Mouse (Mus musculus) neural tube, embryonic 12.5 days (tissue): ENCODE measurements around the gene Farp1. TPM values are rescaled to one million over a fixed set of nuclear protein-coding genes. Genes with fewer than 3 reads are reported as not detected.

ENCODE experiments used
- ATAC-seq: fragments of 200-750 bp; cut with Nextera tagmentation; 2 replicates; pipeline ENCODE4 v1.8.0; 2017; ENCODE audit warnings: low read depth, mild to moderate bottlenecking, moderate TSS enrichment, moderate library complexity; ENCODE audit not compliant: low FRiP score
- H3K27ac ChIP-seq: fragments of 300-500 bp; sonication (generic); 2 replicates; pipeline ENCODE4 v1.5.1; 2016
- H3K27me3 ChIP-seq: fragments of 300-500 bp; sonication (generic); replicated peaks from 2 replicates; pipeline ENCODE4 v1.6.1; 2016; ENCODE audit warnings: mild to moderate bottlenecking
- H3K36me3 ChIP-seq: fragments of 300-500 bp; sonication (generic); 2 replicates; pipeline ENCODE4 v1.6.1; 2016; ENCODE audit warnings: mild to moderate bottlenecking
- H3K4me1 ChIP-seq: fragments of 300-500 bp; sonication (generic); 2 replicates; pipeline ENCODE4 v1.6.1; 2016
- H3K4me2 ChIP-seq: fragments of 300-500 bp; sonication (generic); replicated peaks from 2 replicates; pipeline ENCODE4 v1.6.1; 2016; ENCODE audit warnings: mild to moderate bottlenecking
- H3K4me3 ChIP-seq: fragments of 300-500 bp; sonication (generic); 2 replicates; pipeline ENCODE4 v1.5.1; 2016
- H3K9ac ChIP-seq: fragments of 300-500 bp; sonication (generic); 2 replicates; pipeline ENCODE4 v1.6.1; 2016; ENCODE audit warnings: mild to moderate bottlenecking
- H3K9me3 ChIP-seq: fragments of 300-500 bp; sonication (generic); 2 replicates; pipeline ENCODE4 v1.6.1; 2016; ENCODE audit warnings: mild to moderate bottlenecking
- WGBS: fragments of 180-500 bp; shearing (Covaris S2); methylation state at CpG from one replicate; pipeline ENCODE4 v1.1.7; 2016; 5-methylcytosine and 5-hydroxymethylcytosine counted together
- polyA plus RNA-seq: library from polyadenylated mRNA; unstranded; fragments of >200 nt; fragmentation: Nextera tagmentation; extraction: Ambion mirVana; gene quantifications from 2 replicates; pipeline ENCODE4 v1.2.1, GENCODE M21; 2016

Gene Farp1
- polyA plus RNA-seq, 1 experiment from 2014 or later = 24.9 TPM

DNA sequence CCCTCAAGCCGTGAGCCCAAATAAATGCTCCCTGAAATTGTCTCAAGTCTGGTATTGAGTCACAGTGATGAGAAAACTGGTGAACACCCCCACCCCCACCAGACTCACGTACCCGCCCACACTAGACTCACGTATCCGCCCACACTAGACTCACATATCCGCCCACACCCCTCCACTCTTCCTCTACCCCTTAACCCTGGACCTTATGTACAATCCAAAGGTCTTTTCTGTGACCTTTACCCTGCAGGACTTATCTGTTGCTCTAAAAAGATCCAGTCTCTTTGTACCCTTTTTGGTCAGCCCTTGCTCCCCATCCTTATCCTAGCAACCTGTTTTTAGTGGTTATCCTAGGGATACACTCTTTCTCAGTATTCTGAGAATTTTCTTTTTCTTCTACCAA, 58.9 kb downstream of the Farp1 start:
- Histone ChIP-seq H3K4me3 (no peak overlapping the region), H3K9ac (no peak overlapping the region), H3K27me3 (no peaks in the 10 kb centered on the region), H3K9me3 (peaks cover 5% of the 10 kb centered on the region; the same call in 1 of the 2 replicates), H3K27ac (no peak overlapping the region), H3K36me3 (peaks cover 10% of the 10 kb centered on the region; the same call in 1 of the 2 replicates), H3K4me1 (no peaks in the 10 kb centered on the region; the same call in 1 of the 2 replicates), H3K4me2 (no peak overlapping the region)
- no peak for ATAC-seq
- 86% methylated on average over 6 of the region's 6 CpGs for WGBS

DNA sequence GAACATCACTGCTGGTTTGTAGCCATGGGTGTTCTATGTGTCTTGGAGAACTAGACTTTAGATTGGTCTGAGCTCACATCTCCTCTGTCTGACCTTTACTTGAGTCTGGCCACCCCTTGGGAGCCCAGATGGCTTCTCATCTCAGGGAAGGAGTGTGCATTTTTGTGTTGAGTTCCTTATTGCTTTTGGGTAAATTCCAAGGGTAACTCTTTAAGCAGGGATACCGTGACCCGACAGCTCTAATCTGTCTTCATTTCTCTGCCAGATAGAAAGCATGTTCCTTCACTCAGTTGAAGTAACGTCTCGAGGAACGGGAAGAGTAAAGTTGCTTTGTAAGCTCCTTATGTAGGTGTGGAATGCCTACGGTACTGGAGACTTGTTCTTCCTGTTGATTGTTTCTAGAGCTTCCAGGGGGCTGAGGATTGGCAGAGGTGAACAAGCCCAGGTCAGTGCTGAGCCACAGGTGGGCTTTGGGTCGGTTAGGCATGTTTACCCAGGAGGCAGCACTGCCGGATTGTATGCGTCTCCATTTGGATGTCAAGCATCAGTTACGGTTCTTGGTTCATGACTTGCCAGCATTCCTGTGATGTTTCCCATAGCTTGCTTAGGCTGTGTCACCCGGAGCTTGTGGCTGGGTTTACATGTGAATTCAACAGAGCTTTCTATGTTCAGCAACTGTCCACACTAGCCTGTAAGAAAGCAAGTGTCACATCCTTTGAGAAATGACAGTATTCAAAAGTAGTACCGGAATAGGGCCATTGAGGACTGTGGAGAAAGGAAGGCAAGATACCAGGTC, 62.8 kb downstream of the Farp1 start:
- no peak overlapping the region for H3K4me3 ChIP-seq
- no peak overlapping the region for H3K4me2 ChIP-seq
- no peak overlapping the region for H3K27ac ChIP-seq
- 79% methylated on average over 12 of the region's 12 CpGs for WGBS
- no peaks in the 10 kb centered on the region for H3K9me3 ChIP-seq
- H3K36me3 ChIP-seq = peaks cover 1% of the 10 kb centered on the region; the same call in 1 of the 2 replicates
- no peaks in the 10 kb centered on the region for H3K27me3 ChIP-seq
- no peaks in the 10 kb centered on the region for H3K4me1 ChIP-seq
- H3K9ac ChIP-seq = no peak overlapping the region
- ATAC-seq = no peak

DNA sequence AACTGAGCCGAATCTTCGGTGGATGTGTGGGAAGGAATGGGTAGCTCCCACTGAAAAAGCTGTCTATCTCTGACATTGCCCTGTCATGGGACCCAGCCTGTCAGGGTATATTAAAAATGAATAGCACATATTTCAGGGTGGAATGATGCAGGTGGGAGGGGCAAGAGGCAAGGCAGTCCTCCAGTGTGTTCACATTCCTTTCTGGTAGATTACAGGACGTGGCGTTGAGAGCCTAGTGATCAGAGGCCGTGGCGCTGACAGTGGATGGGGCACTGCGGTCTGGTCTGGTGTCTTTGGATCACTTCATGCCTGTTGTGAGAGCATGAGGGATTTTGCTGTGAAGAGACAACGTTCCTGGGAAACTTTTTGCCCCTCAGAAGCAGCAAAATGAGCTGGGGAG, 64.1 kb downstream of the Farp1 start:
- no peak for ATAC-seq
- H3K9me3 ChIP-seq = no peaks in the 10 kb centered on the region
- H3K4me1 ChIP-seq = no peaks in the 10 kb centered on the region
- 89% methylated on average over 8 of the region's 8 CpGs for WGBS
- H3K9ac ChIP-seq = no peak overlapping the region
- no peaks in the 10 kb centered on the region for H3K27me3 ChIP-seq
- no peak overlapping the region for H3K4me3 ChIP-seq
- no peak overlapping the region for H3K4me2 ChIP-seq
- peaks cover 3% of the 10 kb centered on the region; the same call in 1 of the 2 replicates for H3K36me3 ChIP-seq
- H3K27ac ChIP-seq = no peak overlapping the region

DNA sequence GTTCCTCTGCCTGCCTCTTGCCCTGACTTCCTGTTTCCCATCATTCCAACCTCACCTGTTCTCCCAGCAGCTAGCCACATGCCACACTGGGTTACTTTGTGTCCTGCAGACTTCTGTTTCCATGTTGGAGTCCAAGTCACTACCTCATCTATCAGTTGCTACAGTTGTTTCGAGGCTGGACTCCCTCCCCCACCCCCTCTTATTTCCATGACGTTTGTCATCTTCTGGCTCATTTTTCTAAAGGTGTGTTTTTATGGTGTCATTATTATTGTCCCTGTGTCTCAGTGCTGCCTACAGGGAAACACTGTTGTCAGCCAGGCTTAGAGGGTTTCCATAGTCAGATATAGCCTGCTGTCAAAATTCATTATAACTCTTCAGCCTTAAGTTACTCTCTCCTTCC, 64.9 kb downstream of the Farp1 start:
- H3K36me3 ChIP-seq = peaks cover 3% of the 10 kb centered on the region; the same call in 1 of the 2 replicates
- no peak for ATAC-seq
- 75% methylated on average over 2 of the region's 2 CpGs for WGBS
- no peaks in the 10 kb centered on the region for H3K27me3 ChIP-seq
- H3K4me1 ChIP-seq = no peaks in the 10 kb centered on the region
- H3K9ac ChIP-seq = no peak overlapping the region
- no peak overlapping the region for H3K4me3 ChIP-seq
- no peak overlapping the region for H3K4me2 ChIP-seq
- no peaks in the 10 kb centered on the region for H3K9me3 ChIP-seq
- no peak overlapping the region for H3K27ac ChIP-seq

DNA sequence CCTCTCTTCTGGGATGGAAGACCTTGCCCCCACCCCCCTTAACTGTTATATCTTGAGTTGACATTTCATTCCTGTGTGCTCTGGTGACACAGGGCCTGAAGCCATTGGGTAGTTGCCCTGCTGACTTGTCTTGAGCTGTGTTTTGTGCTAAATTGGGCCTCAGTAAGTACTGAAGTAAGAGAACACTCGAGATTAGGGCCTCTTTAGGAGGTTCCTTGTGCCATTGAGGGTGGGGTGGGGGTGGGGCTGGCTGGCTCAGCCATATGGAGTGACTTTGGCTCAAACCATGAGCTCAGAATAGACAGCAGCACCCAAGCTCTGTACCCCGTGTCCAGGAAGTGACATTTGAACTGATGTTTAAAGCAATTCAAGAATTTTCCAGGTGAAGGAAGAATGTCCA, 65.8 kb downstream of the Farp1 start:
- Histone ChIP-seq H3K9ac (no peak overlapping the region), H3K4me2 (no peak overlapping the region), H3K4me3 (no peak overlapping the region), H3K4me1 (0 out of 2 replicates have a peak, but pooled peaks cover 1% of the 10 kb centered on the region), H3K27ac (no peak overlapping the region), H3K27me3 (no peaks in the 10 kb centered on the region), H3K36me3 (peaks cover 3% of the 10 kb centered on the region; the same call in 1 of the 2 replicates), H3K9me3 (no peaks in the 10 kb centered on the region)
- no peak for ATAC-seq
- 53% methylated on average over 2 of the region's 2 CpGs for WGBS

DNA sequence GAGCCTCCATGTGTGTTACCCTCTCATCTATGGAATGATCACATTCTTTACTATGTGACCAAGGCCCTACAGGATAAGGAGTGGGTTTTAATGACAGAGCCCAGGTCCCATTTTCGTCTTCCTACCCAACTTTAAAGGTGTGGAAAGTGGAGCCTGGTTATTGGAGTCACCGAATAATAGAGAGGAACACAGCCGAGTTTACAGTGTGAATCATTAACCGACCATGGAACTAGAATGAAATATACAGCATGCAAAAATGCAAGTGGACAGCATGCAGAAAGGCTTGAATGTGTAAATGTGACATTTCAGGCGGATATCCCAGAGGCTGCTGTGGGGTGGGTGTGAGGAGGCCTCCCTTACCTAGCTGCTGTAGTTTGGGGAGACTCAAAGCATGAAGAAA, 66.5 kb downstream of the Farp1 start:
- H3K9me3 ChIP-seq = no peaks in the 10 kb centered on the region
- no peak overlapping the region for H3K4me2 ChIP-seq
- H3K4me1 ChIP-seq = 0 out of 2 replicates have a peak, but pooled peaks cover 6% of the 10 kb centered on the region
- no peaks in the 10 kb centered on the region for H3K27me3 ChIP-seq
- H3K4me3 ChIP-seq = no peak overlapping the region
- H3K9ac ChIP-seq = no peak overlapping the region
- peaks cover 3% of the 10 kb centered on the region; the same call in 1 of the 2 replicates for H3K36me3 ChIP-seq
- WGBS = 83% methylated on average over 5 of the region's 5 CpGs
- ATAC-seq = no peak
- no peak overlapping the region for H3K27ac ChIP-seq

DNA sequence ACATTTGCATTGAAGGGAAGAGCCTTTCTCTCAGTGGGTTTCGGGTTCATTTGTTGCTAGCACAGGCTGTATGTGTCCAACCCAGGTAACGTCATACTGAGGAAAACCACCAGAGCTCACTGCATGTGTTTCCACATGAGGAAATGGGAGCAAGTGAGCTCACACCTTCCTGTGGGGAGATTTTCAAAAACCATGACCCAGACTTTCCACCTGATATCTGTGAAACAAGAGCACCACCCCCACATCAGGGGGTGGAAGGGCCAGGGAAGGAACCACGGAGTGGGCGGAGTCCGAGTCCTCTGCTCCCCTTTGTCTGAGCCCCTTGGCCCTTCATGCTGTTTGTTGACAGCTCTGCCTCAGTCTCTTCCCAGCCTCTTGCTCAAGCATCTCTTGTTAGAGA, 67.6 kb downstream of the Farp1 start:
- 0 out of 2 replicates have a peak, but pooled peaks cover 11% of the 10 kb centered on the region for H3K4me1 ChIP-seq
- H3K4me3 ChIP-seq = no peak overlapping the region
- H3K27me3 ChIP-seq = no peaks in the 10 kb centered on the region
- no peak for ATAC-seq
- H3K36me3 ChIP-seq = peaks cover 3% of the 10 kb centered on the region; the same call in 1 of the 2 replicates
- WGBS = 81% methylated on average over 5 of the region's 5 CpGs
- no peak overlapping the region for H3K27ac ChIP-seq
- H3K4me2 ChIP-seq = no peak overlapping the region
- no peaks in the 10 kb centered on the region for H3K9me3 ChIP-seq
- no peak overlapping the region for H3K9ac ChIP-seq

DNA sequence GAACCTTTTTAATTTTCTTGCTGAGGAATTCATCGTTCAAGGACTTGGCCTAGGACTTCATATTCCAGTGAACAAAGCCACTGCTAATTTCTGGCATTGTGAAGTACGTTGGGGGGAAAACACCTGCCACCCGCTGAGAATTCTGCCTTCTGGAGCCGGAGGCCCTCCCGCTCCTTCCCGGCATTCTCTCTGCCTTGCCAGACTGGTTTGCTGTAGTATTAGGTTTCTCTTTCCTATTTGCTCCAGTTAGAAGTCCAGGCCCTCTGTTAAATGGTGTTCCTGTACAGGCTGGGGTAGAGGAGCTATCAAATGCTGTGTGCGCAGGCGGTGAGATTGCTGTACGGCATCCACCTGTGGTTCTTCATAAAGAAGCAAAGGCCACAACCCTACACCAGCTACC, 68.5 kb downstream of the Farp1 start:
- 82% methylated on average over 9 of the region's 9 CpGs for WGBS
- no peak overlapping the region for H3K9ac ChIP-seq
- peaks cover 3% of the 10 kb centered on the region; the same call in 1 of the 2 replicates for H3K36me3 ChIP-seq
- no peak overlapping the region for H3K4me2 ChIP-seq
- H3K9me3 ChIP-seq = no peaks in the 10 kb centered on the region
- ATAC-seq = no peak
- H3K4me3 ChIP-seq = no peak overlapping the region
- peaks cover 17% of the 10 kb centered on the region for H3K4me1 ChIP-seq
- no peak overlapping the region for H3K27ac ChIP-seq
- no peaks in the 10 kb centered on the region for H3K27me3 ChIP-seq

DNA sequence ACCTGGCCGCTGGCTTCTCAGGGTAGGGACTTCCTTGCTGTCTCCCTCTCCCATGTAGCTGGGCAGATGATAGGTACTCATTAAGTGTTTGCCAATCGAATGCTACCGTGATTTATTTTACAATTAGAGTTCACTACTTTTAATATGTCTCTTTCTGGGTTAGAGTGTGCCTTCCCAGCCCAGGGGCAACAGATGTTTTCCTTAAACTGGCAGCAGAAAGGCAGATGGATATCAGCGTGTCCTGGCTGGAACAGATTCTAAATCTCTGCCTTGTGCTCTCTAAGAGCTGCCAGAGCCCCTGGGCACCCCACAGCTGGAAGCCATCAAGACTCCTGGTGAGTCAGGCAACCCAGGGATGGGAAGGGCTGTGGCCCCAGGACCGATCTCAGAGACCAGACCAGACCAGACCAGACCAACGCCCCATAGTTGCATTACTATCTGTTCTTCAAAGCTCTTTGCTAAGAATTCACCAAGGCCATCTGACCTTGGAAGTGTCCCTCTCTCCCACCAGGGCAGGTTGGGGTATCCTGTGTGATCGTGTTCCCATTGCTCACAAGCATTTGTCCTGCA, 69.8 kb downstream of the Farp1 start:
- Histone ChIP-seq H3K9me3 (no peaks in the 10 kb centered on the region), H3K9ac (no peak overlapping the region), H3K4me2 (no peak overlapping the region), H3K4me1 (peaks cover 26% of the 10 kb centered on the region), H3K27me3 (no peaks in the 10 kb centered on the region), H3K4me3 (no peak overlapping the region), H3K36me3 (peaks cover 3% of the 10 kb centered on the region; the same call in 1 of the 2 replicates), H3K27ac (no peak overlapping the region)
- ATAC-seq = no peak
- WGBS = 79% methylated on average over 7 of the region's 7 CpGs

DNA sequence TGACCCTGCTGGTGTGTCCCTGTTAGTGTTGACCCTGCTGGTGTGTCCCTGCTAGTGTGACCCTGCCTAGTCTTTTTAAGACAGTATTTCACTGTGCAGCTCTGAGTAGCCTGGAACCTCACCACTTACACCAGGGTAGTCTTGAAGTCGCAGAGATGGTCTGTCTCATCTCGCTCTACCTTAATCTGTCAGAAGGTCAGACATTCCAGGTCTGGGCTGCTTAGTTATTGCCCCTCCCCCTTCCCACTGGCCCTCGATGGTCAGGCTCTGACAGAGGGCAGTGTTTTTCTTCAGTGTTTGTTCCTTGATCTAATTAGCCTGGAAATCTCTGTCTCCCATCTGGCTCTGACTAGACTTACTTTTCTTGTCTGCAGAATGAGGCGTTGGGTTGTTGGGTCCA, 71.9 kb downstream of the Farp1 start:
- H3K36me3 ChIP-seq = peaks cover 3% of the 10 kb centered on the region; the same call in 1 of the 2 replicates
- H3K27ac ChIP-seq = no peak overlapping the region
- H3K9me3 ChIP-seq = no peaks in the 10 kb centered on the region
- no peak for ATAC-seq
- no peak overlapping the region for H3K4me2 ChIP-seq
- H3K4me3 ChIP-seq = no peak overlapping the region
- no peaks in the 10 kb centered on the region for H3K27me3 ChIP-seq
- peaks cover 26% of the 10 kb centered on the region for H3K4me1 ChIP-seq
- H3K9ac ChIP-seq = no peak overlapping the region
- WGBS = 73% methylated on average over 4 of the region's 4 CpGs

DNA sequence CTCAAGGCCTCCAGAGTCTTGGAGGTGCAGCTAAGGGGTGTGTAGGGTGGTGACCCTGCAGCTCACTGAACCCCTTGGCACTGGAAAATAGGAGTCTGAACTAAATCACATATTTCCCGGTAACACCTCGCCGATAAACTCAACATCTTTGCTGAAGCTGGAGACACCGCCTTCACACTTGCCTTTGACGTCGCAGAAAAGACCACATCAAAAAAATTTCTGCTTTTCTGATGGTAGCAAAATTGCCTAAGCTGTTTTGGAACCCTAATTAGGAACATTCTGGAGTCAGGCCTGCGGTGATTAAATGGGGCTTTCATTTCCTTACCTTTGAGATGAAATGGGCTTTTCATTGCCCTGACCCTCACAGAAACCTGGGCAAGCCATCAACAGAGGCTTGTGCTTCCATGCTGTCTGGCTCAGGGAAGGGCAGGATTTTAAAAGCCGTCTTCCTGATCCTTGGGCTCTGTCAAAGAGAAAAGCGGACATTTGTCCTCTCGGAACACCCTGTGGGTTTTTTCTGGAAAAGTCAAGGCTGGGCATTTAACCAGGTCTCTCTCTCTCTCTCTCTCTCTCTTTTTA, 72.8 kb downstream of the Farp1 start:
- no peaks in the 10 kb centered on the region for H3K27me3 ChIP-seq
- H3K4me1 ChIP-seq = peaks cover 26% of the 10 kb centered on the region
- 75% methylated on average over 10 of the region's 10 CpGs for WGBS
- H3K4me2 ChIP-seq = no peak overlapping the region
- no peak overlapping the region for H3K9ac ChIP-seq
- no peak overlapping the region for H3K4me3 ChIP-seq
- no peak overlapping the region for H3K27ac ChIP-seq
- H3K36me3 ChIP-seq = peaks cover 2% of the 10 kb centered on the region; the same call in 1 of the 2 replicates
- no peaks in the 10 kb centered on the region for H3K9me3 ChIP-seq
- ATAC-seq = no peak

DNA sequence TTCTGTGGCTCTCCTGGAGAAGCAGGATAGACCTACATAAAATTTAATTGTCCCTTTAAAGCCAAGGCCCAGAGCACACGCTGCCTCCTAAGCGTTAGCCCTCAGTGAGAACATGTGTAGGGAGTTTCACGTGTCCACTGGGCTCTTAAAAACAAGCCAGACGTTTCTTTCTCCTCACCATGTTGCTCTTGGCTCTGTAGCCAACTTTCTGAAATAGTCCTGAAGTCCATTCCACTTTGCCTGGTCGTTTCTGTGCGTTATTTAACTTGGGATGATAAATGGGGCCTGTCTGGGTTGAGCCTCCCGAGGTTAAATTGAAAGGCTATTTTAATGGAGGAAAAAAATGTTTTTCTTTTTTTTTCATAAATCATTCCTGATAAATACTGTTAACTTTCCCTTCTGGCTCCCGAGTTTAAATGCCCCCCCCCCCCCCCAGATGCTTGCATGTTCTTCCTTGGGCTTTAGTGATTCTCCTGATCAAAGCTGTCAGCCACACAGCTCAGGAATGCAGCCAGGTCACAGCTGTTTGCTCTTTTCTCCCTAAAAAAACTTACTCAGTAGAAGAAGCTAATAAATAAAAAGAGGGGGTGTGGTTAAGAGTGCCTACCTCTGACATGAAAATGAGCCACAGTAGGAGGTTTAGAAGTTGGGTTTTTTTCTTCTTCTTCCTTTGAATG, 73.6 kb downstream of the Farp1 start:
- WGBS = 6% methylated on average over 8 of the region's 8 CpGs
- no peaks in the 10 kb centered on the region for H3K36me3 ChIP-seq
- no peak overlapping the region for H3K27ac ChIP-seq
- H3K9ac ChIP-seq = no peak overlapping the region
- no peak for ATAC-seq
- H3K9me3 ChIP-seq = no peaks in the 10 kb centered on the region
- H3K4me1 ChIP-seq = peaks cover 26% of the 10 kb centered on the region
- H3K4me2 ChIP-seq = peak overlapping the region; percentile 28; the same call in 1 of the 2 replicates
- H3K4me3 ChIP-seq = no peak overlapping the region
- H3K27me3 ChIP-seq = no peaks in the 10 kb centered on the region
